Mouse (Mus musculus): ENCODE results near the gene Bmp2k. TPM values are rescaled to one million over a fixed set of nuclear protein-coding genes. Genes with fewer than 3 reads are reported as not detected.

Bmp2k gene
- total RNA-seq, 2 experiments from 2014 or later = 13.7 to 14.3 TPM

DNA sequence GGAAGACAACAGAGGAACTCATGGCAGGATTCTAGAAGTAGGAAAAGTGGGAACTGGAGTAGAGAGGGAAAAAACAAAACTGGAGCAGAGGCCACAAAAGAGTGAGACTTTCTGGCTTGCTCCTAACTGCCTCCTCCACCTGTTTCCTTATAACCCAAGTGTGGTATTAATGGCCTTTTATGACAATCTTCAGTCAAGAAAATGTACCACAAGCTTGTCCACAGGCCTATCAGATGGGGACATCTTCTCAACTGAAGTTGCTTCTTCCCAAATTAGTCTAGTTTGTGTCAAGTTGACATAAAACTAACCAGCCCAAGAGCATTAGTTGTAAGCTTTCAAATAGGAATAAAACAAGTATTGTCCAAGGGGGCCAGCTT is 27.0 kb upstream of the Bmp2k start:
- DNase-seq (ENCODE audit: low spot score in 2 of 2) = no peak

DNA sequence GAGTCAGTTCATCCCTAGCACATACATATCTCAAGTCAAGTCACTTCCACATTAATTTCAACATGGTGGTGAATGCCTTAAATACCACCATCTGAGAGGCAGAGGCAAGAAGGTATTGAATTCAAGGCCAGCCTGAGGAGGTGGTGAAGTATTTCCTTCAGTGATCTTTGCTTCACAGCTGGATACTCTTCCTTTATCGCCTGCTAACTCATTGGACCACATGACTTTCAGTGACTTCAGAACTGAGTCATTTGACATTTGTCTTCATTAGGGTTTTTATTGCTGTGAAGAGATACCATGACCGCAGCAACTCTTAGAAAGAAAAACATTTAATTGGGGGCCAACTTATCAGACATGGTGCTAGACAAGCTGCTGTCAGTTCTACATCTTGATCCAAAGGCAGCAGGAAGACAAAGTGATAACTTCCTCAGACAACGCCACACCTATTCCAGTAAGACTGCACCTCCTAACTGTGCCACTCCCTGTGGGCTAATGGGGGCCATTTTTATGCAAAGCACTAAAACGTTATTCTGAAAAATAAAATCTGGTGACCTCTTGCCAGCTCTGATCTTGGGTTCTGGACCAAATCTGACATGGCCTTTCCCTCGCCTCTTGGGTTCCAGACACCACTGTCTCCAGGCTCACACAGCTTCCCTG is 24.9 kb upstream of the Bmp2k start:
- DNase-seq (ENCODE audit: low spot score in 2 of 2) = no peak

DNA sequence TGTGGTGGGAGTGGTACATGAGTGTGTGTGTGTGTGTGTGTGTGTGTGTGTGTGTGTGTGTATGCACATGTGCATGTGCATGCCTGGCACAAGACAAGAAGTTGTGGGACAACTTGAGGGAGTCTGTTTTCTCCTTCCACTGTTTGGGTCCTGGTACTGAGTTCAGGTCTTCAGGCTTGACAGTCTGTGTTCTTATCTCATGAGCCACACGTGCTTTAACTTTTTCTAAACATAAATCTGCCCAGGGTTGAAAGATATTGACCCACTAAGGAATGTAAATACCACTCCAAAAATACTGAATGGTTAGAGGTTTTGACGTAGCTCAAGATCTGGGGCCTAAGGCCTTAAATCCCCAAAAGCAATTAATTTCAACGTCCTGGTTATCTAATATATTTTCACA is 23.8 kb upstream of the Bmp2k start:
- DNase-seq (ENCODE audit: low spot score in 2 of 2) = no peak

DNA sequence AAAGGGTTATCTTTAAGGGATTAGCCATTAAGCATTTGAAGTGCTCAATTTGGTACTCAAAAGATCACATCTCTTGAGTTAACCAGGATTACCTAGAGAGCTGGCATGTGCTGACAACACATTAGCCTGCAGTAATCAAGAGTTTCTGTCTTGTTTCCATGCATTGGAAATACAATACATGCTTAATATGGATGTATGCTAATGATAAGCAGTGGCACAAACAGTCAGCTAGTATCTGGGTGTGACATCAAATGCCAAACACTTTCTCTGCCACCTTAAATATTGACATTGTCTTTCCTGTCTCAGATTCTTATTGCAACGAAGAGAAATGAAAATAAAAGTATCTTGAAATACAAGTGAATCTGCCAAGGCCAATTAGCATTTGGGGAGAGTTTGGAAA is 22.8 kb upstream of the Bmp2k start:
- DNase-seq (ENCODE audit: low spot score in 2 of 2) = no peak

DNA sequence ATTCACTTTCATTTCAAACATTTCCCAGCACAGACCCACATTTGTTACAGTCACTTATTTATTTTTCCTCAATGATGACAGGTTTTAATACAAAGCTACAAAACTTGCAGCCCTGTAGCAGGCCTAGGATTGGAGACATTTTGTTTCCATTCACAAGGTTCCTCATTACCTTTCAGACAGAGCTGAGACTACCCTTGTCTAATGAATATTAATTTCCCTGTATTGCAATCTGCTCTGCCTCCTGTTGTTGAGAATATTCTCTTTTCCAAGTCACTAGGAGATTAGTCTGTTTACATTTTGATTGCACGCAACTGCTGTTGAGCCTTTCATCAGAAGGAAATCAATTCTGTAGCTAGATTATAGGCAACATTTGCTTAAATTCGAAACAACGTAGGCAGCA is 22.4 kb upstream of the Bmp2k start:
- DNase-seq (ENCODE audit: low spot score in 2 of 2) = peak in 1 of 2 experiments; percentile 20

DNA sequence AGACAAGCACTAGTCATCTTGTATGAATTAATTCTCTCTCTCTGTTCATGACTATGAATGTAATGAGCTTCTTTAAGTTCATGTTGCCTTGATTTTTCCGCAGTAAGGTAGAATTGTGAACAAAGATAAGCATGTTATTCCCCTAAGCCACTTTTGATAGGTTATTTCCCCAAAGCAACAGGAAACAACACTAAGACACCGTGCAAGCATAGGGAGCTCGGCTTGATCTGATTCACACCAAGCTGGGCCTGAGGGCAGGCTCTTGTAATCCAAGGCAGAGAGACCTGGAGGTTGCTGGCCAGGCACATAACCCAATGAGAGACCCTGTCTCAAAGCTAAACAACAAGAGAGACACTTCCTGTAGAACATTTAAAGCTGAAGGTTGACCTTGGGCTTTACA is 21.3 kb upstream of the Bmp2k start:
- DNase-seq (ENCODE audit: low spot score in 2 of 2) = no peak

DNA sequence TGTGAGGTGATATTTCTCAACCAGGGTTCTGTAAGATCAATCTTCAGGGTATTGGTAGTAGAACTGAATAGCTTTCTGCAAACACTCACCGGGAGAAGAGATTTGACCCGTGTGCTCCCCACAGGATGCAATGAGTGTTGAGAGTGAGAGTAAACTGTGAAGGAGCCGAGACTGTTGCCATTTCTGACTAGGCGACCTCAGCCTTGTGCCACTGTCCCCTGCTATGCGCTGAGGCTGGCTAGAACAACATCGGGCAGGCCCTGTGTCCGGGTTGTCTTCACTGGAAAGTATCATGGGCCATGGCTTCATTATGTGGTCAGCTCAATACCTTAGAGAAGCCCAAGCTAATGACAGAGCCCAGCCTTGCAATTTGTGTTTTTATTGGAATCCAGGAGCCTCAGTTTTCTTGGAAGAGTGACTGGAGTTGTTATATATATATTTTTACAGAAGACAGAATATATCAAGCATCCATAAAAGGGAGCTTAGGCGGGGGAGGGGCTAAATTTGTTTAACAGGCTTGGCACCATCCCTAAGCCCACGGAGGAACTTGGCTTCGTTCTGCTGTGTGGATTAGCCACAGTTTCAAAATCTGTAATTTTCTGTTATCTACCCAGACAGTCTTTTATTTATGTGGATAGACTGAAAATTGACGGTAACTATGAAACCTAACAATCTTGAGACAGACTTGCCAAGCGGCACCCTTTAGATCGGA is 18.0 kb upstream of the Bmp2k start:
- no peak for DNase-seq (ENCODE audit: low spot score in 2 of 2)

DNA sequence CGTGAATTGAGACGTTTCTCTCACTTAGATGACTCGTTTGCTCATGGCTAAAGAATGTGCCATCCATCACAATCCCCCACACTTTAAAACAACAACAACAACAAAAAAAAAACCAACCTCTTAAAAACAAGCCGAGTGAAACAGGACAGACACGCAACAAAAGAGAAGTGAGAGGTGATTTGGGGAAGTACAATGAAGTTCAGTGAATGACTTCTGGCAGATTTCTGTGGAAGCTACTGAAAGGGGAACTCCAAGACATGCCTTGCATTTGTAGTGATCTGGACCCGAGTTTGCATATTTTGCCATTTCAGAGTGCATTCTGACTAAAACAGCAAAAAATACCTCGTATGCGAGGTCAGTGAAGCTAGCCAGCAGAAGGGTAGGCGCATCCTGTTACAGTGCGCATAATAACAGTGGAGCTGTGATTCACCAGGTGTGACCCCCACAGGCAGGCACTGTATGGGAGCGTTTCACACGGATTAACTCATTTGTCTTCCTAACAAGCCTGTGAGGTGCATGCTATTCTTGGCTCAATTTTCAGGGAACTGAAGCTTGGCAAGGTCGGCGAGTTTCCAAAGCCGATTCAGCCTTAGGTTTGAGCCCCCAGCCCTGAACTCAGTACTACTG is 17.4 kb upstream of the Bmp2k start:
- DNase-seq (ENCODE audit: low spot score in 2 of 2) = peak in 1 of 2 experiments; percentile 22

DNA sequence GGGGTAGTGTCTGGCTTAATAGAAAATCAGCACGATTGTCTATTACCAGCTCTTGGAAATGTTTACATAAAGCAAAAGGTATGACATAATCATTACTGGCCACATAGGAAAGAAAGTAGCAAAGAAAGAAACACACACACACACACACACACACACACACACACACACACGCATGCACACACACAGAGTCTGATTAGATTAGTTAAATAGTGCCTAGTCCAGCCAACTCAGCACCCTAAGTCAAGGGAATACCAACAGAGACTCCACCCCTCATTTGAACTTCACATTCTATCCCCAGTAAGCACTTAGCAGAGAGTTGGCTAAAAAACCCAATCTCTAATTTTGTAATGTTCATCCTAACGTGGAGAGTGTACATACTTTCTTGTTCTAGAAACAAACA is 15.5 kb upstream of the Bmp2k start:
- DNase-seq (ENCODE audit: low spot score in 2 of 2) = no peak

DNA sequence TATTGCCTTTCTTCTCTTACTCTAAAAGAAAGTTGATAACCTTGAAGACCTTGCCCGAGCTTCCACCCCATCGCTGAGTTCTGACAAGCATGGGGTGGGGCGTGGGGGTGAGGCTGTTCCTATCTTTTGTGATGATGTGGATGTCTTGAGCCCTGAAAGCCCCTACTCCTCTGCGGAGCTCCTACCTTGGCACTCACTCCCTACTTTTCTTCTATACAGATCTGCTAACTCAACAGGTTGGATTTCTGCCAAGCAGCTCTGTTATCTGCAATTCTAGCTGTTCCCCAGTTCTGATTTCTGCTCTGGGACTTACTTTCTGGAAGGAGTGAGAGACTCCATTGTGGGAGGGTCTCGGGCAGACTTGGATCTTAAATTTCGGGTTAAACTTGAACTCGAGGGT is 14.3 kb upstream of the Bmp2k start:
- no peak for DNase-seq (ENCODE audit: low spot score in 2 of 2)

DNA sequence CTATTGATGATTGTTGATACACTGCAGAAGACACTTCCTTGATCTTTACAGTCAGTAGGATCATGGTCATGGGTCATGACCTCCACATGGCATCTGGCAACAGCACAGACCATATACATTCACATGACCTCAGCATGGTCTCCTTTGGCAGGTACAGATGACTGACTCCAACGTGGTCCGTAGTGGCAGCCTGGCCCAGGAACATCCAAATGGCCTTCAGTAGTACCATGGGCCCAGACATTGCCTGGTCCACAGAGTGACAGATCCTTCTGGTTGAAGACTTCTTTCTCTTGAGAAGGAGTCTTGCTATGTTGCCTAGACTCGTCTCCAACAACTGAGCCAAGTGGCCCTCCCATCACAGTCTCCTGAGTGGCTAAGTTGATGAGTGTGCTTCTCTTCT is 10.6 kb upstream of the Bmp2k start:
- no peak for DNase-seq (ENCODE audit: low spot score in 2 of 2)

DNA sequence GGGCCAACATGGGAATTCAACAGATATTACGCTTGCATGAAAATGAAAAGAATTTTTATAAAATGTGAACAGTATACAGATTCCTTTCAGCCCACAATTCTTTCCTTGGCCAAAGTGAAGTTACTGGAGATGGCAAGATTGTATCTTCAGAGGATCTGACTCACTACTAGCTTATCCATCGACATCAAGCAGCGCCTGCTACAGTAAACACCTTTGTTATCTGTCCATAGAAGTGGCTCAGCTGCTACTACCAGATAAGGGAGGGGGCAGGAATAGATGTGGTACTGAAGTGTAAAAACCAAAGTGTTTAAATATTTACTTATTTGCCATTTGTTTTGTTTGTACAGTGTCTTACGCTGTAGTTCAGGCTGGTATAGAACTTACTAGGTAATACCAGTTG is 8.6 kb upstream of the Bmp2k start:
- no peak for DNase-seq (ENCODE audit: low spot score in 2 of 2)

DNA sequence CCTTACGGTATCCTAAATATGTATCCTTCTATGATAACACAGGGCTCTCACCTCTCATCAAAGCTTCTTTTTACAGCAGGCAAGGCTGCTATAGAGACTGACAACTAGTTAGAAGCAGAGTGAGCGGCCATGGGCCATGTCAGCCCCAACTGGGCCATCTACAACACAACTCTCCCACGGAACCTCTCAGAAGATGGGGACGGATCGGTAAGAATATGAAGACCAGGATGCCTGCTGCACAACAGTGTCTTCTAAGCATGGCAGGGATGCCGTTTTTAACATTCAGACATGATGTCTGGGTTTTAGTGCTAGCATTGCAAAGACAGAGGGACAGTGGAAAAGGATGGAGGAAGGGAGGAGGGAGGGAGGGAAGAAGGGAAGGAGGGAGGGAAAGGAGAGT is 6.3 kb upstream of the Bmp2k start:
- DNase-seq (ENCODE audit: low spot score in 2 of 2) = no peak

DNA sequence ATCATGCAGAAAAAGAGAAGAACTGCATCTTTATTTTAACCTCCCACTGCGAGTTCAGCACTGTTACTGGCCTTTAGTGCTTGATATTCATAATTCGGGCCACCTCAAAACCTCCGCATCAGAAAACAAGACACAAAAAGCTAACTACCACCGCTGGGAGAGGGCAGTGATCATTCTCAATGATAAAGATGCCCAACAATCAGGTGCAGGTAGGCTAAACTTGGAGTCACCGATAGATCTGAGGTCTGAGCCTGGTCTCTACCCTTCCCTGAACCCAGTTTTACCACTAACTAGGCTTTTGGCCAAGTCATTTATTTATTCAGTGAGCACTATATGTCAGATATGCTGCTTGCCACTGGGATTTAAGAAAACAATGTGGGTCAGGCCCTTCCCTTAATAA is 4.8 kb upstream of the Bmp2k start:
- no peak for DNase-seq (ENCODE audit: low spot score in 2 of 2)

DNA sequence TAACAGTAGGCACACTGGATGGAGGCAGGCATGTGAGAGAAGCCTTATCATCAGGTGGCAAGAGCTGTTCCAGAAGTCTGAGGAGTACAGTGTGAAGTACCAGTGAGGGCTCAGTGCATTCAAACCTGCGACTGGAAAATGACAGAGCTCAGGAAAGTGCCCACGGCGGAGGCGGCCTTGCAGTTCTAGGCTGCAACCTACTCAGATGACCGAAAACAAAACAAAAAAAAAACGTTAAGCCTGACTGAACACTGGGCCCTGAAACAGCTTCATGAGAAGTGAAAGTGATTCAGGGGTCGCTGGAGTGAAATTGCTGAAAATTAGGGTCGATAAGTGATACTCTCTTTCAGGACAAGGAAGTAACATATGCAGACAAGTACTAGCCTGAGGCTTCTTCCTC is 4.4 kb upstream of the Bmp2k start:
- no peak for DNase-seq (ENCODE audit: low spot score in 2 of 2)

DNA sequence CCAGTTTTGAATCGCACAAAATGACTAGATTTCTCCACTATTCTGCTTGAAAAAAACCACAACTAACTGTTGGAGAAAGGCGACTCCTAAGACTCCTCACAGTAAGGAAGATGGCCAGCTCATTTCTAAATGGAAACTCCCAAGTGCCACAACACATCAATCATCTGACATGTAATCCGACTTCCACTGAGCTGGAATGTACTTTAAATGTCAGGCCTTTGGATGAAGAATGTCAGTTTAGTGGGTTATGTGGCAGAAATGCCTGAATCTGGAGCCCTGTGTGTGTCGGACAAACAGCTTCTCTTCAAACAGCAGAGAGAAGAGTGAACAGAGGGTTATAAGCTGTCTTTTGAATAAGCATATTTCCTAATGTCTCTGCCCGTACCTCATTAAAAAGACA is 1.7 kb upstream of the Bmp2k start:
- DNase-seq (ENCODE audit: low spot score in 2 of 2) = no peak

DNA sequence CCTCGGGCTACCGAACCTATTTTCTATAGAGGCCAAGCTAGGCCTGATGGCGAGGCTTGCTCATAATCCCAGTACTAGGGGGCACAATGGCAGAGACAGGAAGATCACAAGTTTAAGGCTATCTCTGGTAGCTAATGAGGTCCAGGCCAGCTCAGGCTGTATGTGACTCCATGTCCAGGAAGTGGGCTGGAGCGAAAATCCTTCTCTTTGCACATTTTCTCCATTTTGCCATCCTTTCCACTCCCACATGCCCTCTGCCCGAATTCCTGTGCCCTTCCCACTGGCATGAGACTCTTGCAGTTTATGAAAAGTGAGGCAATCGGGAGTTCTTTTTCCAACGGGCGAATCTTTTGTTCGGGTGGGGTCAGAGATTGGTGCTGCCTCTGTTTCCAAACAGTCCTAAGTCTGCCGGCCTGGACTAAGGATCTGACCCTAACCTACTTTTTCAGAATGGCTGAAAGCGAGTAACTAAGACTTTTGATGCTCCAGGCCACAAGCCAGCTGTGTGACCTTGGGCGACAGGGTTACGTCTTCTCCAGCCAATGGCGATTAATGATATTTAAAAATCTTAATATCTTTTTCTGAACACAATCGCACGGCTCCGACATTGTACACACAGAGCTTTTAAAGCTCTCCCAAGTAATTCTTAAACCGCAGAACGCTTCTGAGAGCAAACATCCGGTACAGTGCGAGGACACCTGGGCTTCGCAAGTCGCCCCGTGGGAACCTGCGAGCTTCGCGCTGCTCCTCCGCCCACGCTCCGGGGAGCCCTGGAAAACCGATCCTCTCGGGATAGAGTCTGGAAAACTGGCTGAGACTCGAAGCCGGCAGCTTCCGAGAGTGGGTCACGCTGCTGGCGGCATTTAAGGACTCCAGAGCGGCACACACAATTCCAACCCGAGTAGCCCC is 834 bp upstream of the Bmp2k start:
- DNase-seq (ENCODE audit: low spot score in 2 of 2) = no peak

DNA sequence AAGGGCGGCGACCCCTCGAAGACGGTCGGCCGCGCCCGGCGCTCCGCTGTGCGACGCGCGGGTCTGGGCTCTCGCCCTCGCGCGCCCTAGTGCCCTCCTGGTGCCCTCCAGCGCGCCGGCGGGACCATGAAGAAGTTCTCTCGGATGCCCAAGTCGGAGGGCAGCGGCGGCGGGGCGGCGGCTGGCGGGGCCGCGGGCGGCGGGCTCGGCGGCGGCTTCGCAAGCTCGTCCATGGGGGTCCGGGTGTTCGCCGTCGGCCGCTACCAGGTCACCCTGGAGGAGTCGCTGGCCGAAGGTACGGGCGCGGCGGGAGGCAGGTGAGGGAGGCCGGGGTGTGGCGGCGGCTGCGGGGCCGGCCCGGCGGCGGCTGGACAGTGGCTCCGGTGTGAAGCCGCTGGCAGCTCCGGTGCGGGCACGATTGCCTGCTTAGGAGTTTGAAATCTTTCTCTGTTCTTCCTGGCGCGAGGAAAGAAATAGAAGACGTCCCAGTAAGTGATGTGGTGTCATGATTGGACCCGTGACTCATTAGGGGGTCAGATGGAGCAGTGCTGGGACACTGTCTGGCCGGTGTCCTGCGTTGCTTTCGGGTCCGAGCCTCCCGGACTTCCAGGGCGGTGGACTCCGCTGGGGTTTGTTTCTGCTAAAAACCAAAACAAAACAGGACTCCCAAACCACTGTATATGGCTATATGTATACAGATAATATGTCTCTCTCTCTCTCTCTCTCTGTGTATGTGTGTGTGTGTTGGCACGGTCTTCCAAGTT is 495 bp downstream of the Bmp2k start:
- peak in 1 of 2 experiments; percentile 38 for DNase-seq (ENCODE audit: low spot score in 2 of 2)

DNA sequence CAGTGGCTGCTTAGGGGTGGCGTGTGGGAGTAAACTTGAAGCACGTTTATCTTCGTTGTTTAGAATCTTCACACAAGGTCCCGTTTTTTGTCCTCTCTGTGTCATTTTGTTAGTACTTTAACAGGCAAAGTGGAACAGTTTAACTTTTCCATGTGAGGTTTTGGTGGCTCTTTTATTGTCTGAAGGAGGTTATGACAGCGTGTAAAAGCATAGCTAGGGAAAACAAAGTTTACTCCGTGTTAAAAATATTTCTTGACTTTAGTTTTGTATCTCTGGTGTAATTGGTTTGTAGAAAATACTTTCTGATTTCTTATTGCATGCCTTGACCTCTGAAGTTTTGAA is 1.0 kb downstream of the Bmp2k start:
- no peak for DNase-seq (ENCODE audit: low spot score in 2 of 2)

DNA sequence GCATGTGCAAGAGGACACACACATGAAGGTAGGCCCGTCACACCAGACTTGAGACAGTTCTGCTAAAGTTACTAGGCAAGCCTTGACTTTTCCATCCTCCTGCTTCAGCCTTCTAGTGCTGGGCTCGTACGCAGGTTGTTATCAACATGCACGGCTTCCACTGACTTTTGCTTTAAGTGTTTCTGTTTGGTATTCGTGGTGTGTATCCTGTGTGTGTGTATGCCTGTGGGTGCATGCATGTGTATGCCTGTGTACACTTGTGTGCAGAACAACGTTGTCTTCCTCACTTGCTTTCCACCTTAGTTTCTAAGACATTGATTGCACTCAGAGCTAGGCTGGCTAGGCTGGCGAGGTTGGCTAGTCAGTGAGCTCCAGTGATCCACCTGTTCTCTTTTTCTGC is 2.1 kb downstream of the Bmp2k start:
- no peak for DNase-seq (ENCODE audit: low spot score in 2 of 2)

DNA sequence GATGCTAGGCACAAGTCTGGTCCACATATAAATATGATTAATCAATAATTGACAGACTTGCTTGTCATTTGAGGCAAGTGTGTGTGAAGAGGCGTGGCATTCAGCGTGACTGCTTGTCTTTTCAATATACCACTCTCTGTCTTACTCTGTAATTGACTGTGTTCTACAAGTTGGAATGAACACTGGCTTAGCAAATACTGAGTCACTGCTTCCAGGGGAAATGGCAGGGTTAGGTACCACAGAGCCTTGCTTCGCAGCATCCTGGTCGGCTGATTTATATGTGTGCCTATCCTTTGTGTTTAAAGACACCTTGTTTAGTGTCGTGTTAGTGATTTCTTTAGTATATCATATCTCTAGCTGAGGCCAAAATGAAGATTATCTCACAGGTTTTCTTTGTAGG is 3.0 kb downstream of the Bmp2k start:
- no peak for DNase-seq (ENCODE audit: low spot score in 2 of 2)
